Mouse (Mus musculus) embryo, embryonic 10 days (tissue): ENCODE results near the gene Myoc.

Experiments used
- DNase-seq: peaks from one replicate; pipeline ENCODE4 v3.0.0-alpha.2; 2015; ENCODE audit warnings: low spot score

Myoc gene

DNA sequence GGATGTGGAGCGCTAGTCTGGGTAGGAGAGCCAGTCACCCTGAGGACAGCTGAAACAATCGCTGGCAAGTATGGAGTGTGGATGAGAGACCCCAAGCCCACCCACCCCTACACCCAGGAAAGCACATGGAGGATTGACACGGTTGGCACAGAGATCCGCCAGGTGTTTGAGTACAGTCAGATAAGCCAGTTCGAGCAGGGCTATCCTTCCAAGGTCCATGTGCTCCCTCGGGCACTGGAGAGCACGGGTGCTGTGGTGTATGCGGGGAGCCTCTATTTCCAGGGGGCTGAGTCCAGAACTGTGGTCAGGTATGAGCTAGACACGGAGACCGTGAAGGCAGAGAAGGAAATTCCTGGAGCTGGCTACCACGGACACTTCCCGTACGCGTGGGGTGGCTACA is 9.5 kb downstream of the Myoc start:
- DNase-seq: no peak

- no peak for DNase-seq
Observed at GRCm38 (mm10) chr1:162658119-162658518, 19.2 kb downstream of the Myoc start, which contains the start of gene Myocos. TSS of gene Myocos (minus strand) at chr1:162658219.

DNA sequence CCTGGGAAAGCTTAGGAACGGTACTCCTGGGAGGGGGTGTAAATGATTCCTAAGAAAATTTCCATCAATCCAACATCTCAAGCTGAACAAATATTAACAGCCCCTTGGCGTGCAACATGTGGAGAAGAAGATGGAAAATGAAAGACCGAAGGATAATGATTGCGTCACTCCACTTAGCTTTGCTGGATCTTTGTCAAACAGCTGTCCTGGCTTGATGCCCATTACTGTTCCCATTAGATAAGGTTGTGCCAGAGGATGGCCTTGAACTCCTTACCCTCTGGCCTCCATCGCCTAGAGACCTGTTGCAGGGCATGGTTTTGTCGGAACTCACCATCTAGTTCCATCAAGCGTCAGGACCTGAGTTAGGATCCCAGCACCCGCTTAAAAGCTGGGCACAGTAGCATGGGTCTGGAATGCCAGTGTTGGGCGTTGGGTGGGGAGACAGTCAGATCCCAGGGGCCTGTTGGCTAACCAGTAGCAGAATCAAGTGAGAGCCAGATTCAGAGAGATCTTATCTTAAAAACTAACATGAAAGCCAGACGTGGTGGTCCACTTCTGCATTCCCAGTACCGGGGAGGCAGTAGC is 21.4 kb downstream of the Myoc start:
- no peak for DNase-seq

DNA sequence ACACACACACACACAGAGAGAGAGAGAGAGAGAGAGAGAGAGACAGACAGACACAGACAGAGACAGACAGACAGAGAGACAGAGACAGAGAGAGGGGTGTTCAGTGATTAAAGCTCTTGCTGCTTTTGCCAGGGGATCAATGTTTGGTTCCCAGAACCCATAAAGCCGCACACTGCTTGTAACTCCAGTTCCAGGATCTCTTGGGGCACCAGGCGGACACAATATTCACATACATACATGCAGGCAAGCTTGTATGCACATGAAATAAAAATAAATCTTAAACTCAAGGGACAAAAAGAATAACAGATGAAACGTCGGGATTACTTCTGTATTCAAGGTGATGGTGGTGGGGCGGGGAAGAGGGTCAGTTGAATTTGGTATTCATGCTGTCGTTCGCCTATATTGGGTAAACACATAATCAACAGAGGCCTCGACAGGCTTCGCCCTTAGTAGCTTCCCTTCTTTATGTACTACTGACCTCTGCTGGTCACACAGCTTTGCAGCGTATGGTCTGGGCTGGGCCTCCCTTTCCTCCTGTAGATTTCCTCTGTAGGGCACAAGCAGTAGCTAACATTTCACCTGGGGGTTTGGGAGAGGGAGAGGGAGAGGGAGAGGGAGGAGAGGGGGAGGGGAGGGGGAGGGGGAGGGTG is 26.0 kb downstream of the Myoc start:
- DNase-seq: peak; percentile 94

- peak; percentile 72 for DNase-seq
Observed at GRCm38 (mm10) chr1:162665486-162666174, 26.7 kb downstream of the Myoc start.

DNA sequence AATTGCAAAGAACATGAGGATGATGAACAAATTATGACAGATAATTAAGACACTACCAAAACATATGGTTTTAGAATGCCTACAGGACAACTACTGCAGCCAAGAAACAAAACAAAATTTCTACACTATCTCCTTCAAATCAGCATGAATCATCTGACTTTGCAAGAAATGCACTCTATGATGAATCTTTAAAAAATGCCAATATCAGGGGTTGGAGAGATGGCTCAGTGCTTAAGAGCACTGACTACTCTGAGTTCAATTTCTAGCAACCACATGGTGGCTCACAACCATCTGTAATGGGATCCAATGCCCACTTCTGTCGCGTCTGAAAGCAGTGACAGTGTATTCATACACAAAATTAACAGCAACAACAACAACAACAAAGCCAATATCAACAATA is 54.8 kb downstream of the Myoc start:
- no peak for DNase-seq

DNA sequence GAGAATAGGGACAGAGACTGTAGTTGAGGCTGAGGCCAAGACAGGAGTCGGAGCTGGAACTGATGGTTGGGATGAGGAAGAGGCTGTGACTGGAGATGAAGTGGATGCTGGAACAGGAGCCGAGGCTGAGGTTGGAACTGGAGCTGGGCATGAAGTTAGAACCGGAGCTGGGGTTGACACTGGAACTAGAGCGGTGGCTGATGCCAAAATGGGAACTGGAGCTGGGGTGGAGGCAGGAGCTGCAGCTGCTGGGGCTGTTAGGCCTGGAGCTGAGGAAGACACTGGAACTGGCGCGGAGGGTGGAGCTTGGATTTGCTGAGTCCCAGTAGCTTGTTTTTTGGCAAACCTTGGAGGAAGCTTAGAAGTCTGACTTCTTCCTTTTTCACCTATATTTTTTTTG is 58.9 kb downstream of the Myoc start:
- no peak for DNase-seq
